Mouse (Mus musculus) heart, embryonic 12.5 days (tissue): ENCODE data around the gene Rhbdf1. TPM values are rescaled to one million over a fixed set of nuclear protein-coding genes. Genes with fewer than 3 reads are reported as not detected.

Experiments
- ATAC-seq: fragments of 200-750 bp; cut with Nextera tagmentation; 2 replicates; pipeline ENCODE4 v1.8.0; 2017; ENCODE audit warnings: moderate TSS enrichment, moderate library complexity; ENCODE audit not compliant: insufficient number of reproducible peaks, low FRiP score
- H3K27ac ChIP-seq: fragments of 300-500 bp; sonication (generic); 2 replicates; pipeline ENCODE4 v1.5.1; 2016; ENCODE audit warnings: mild to moderate bottlenecking, moderate library complexity; ENCODE audit not compliant: poor library complexity, severe bottlenecking
- H3K27me3 ChIP-seq: fragments of 300-500 bp; sonication (generic); replicated peaks from 2 replicates; pipeline ENCODE4 v1.6.1; 2016; ENCODE audit warnings: mild to moderate bottlenecking, moderate library complexity
- H3K36me3 ChIP-seq: fragments of 300-500 bp; sonication (generic); 2 replicates; pipeline ENCODE4 v1.6.1; 2016; ENCODE audit warnings: mild to moderate bottlenecking, moderate library complexity
- H3K4me1 ChIP-seq: fragments of 300-500 bp; sonication (generic); replicated peaks from 2 replicates; pipeline ENCODE4 v1.6.1; 2016; ENCODE audit warnings: mild to moderate bottlenecking
- H3K4me2 ChIP-seq: fragments of 300-500 bp; sonication (generic); 2 replicates; pipeline ENCODE4 v1.6.1; 2016; ENCODE audit warnings: mild to moderate bottlenecking, moderate library complexity
- H3K4me3 ChIP-seq: fragments of 300-500 bp; sonication (generic); 2 replicates; pipeline ENCODE4 v1.5.1; 2016; ENCODE audit warnings: mild to moderate bottlenecking
- H3K9ac ChIP-seq: fragments of 300-500 bp; sonication (generic); 2 replicates; pipeline ENCODE4 v1.6.1; 2016; ENCODE audit warnings: mild to moderate bottlenecking, moderate library complexity
- H3K9me3 ChIP-seq: fragments of 300-500 bp; sonication (generic); replicated peaks from 2 replicates; pipeline ENCODE4 v1.6.1; 2016; ENCODE audit warnings: mild to moderate bottlenecking, moderate library complexity
- WGBS: fragments of 180-500 bp; shearing (Covaris S2); methylation state at CpG from one replicate; pipeline ENCODE4 v1.1.7; 2016; 5-methylcytosine and 5-hydroxymethylcytosine counted together
- polyA plus RNA-seq: library from polyadenylated mRNA; unstranded; fragments of >200 nt; fragmentation: Nextera tagmentation; extraction: Ambion mirVana; gene quantifications from 2 replicates; pipeline ENCODE4 v1.2.1, GENCODE M21; 2016

The Rhbdf1 gene
- polyA plus RNA-seq, result 42.5 and 47.7 TPM in 2 replicates

- Histone ChIP-seq H3K9me3 (no peaks in the 10 kb centered on the region), H3K9ac (peak within 1 kb of the TSS; percentile 92), H3K4me3 (peak within 1 kb of the TSS; percentile 80), H3K4me1 (peaks cover 78% of the 10 kb centered on the region), H3K36me3 (peaks cover 6% of the 10 kb centered on the region; the same call in 1 of the 2 replicates), H3K27ac (peak within 1 kb of the TSS; percentile 91), H3K4me2 (peak within 1 kb of the TSS; percentile 77), H3K27me3 (no peaks in the 10 kb centered on the region)
- under 1% methylated on average over 61 of the region's 72 CpGs for WGBS
- peak; percentile 69 for ATAC-seq
Observed at GRCm38 (mm10) chr11:32221951-32222409, at the start of gene Rhbdf1. Rhbdf1 (minus strand) TSS chr11:32222300.

- no peak for ATAC-seq
- Histone ChIP-seq H3K4me1 (peaks cover 5% of the 10 kb centered on the region), H3K4me2 (no peak overlapping the region), H3K27me3 (peaks cover 11% of the 10 kb centered on the region), H3K9me3 (no peaks in the 10 kb centered on the region), H3K36me3 (no peaks in the 10 kb centered on the region), H3K4me3 (no peak overlapping the region), H3K9ac (no peak overlapping the region), H3K27ac (no peak overlapping the region)
- 50% methylated on average over 4 of the region's 4 CpGs for WGBS
Observed at GRCm38 (mm10) chr11:32271178-32271577, 49.1 kb upstream of the Rhbdf1 start.

- 58% methylated on average over 5 of the region's 5 CpGs for WGBS
- H3K9me3 ChIP-seq, result no peaks in the 10 kb centered on the region
- H3K36me3 ChIP-seq, result no peaks in the 10 kb centered on the region
- H3K9ac ChIP-seq, result peak overlapping the region; percentile 29; the same call in 1 of the 2 replicates
- peak; percentile 86 for ATAC-seq
- H3K27ac ChIP-seq, result peak overlapping the region; percentile 73; the same call in 1 of the 2 replicates
- H3K4me2 ChIP-seq, result peak overlapping the region; percentile 70
- H3K4me3 ChIP-seq, result no peak overlapping the region
- H3K27me3 ChIP-seq, result 0 out of 2 replicates have a peak, but pooled peaks cover 3% of the 10 kb centered on the region
- peaks cover 9% of the 10 kb centered on the region for H3K4me1 ChIP-seq
Observed at GRCm38 (mm10) chr11:32268952-32269351, 46.9 kb upstream of the Rhbdf1 start.

DNA sequence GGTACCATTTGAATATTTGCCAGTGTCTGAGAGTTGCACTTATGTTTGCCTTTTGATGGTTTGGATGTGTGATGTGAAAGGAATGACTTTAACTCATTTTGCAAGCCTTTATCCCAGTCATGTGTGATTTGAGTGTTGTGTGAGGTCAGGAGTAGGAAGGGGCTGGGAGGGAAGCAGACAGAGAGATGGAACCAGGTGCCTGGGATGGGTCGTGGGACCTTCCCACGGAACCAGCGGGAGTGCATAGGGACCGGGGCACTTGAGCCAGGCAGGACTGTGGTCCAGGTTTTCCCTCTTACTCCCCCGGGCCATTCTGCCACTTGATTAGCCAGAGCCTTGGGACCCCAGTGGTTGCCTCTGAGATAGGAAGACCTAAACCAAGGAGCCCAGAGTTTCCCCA is 45.9 kb upstream of the Rhbdf1 start:
- H3K4me1 ChIP-seq, result peaks cover 10% of the 10 kb centered on the region
- H3K9ac ChIP-seq, result peak overlapping the region; percentile 95
- peak overlapping the region; percentile 70 for H3K4me2 ChIP-seq
- 0 out of 2 replicates have a peak, but pooled peaks have one; percentile 15 for ATAC-seq
- no peaks in the 10 kb centered on the region for H3K9me3 ChIP-seq
- WGBS, result 29% methylated on average over 5 of the region's 5 CpGs
- peak overlapping the region; percentile 90 for H3K4me3 ChIP-seq
- 0 out of 2 replicates have a peak, but pooled peaks cover 3% of the 10 kb centered on the region for H3K27me3 ChIP-seq
- no peaks in the 10 kb centered on the region for H3K36me3 ChIP-seq
- peak overlapping the region; percentile 93 for H3K27ac ChIP-seq

- ATAC-seq, result peak; percentile 92
- Histone ChIP-seq H3K36me3 (0 out of 2 replicates have a peak, but pooled peaks cover under 1% of the 10 kb centered on the region), H3K27me3 (0 out of 2 replicates have a peak, but pooled peaks cover 3% of the 10 kb centered on the region), H3K4me3 (peak within 1 kb of the TSS; percentile 90), H3K4me1 (peaks cover 13% of the 10 kb centered on the region), H3K4me2 (peak within 1 kb of the TSS; percentile 70), H3K9ac (peak within 1 kb of the TSS; percentile 95), H3K27ac (peak within 1 kb of the TSS; percentile 93), H3K9me3 (no peaks in the 10 kb centered on the region)
- under 1% methylated on average over 54 of the region's 54 CpGs for WGBS
Observed at GRCm38 (mm10) chr11:32267188-32267884, 45.2 kb upstream of the Rhbdf1 start, which contains the start of gene Nprl3. Nprl3 (minus strand) TSS chr11:32267707.

DNA sequence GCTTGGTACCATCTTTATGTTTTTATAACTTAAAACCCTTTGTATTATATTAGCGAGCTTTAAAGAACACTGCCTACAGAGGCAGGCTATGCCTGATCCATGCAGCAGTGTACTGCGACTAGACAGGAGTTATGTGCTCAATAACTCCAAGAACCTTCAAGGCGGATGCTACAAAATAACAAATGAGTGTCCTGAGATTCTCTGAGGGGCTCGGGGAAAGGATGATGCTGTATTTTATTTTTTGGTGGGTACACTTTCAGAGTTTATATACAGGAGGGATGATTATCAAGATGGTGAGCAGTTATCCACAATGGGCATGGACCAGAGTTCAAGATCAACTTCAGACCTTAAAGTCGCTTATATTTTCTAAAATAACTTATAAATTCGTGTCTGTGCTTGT is 44.7 kb upstream of the Rhbdf1 start:
- 0 out of 2 replicates have a peak, but pooled peaks cover 3% of the 10 kb centered on the region for H3K36me3 ChIP-seq
- ATAC-seq, result no peak
- peak overlapping the region; percentile 93 for H3K27ac ChIP-seq
- H3K9me3 ChIP-seq, result no peaks in the 10 kb centered on the region
- H3K27me3 ChIP-seq, result 0 out of 2 replicates have a peak, but pooled peaks cover 3% of the 10 kb centered on the region
- H3K9ac ChIP-seq, result peak overlapping the region; percentile 95
- H3K4me2 ChIP-seq, result peak overlapping the region; percentile 70
- peaks cover 13% of the 10 kb centered on the region for H3K4me1 ChIP-seq
- WGBS, result 29% methylated on average over 6 of the region's 6 CpGs
- H3K4me3 ChIP-seq, result peak overlapping the region; percentile 90

DNA sequence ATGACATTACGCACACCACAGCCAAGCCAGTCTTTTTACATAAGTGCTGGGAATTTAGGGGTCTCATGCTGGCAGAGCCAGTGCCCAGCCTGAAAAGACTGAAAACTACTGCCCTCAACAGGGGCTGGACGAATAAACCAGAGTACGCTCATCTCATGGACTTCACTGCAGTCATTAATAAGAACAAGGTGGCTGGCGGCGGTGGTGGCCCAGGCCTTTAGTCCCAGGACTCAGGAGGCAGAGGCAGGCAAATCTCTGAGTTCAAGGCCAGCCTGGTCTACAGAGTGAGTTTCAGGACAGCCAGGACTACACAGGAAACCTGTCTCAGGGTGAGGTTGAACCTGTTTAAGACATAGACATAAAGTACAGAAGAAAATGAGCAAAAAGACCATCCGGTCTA is 44.1 kb upstream of the Rhbdf1 start:
- ATAC-seq, result no peak
- H3K4me3 ChIP-seq, result no peak overlapping the region
- peaks cover 13% of the 10 kb centered on the region for H3K4me1 ChIP-seq
- no peak overlapping the region for H3K9ac ChIP-seq
- H3K27me3 ChIP-seq, result no peaks in the 10 kb centered on the region
- no peaks in the 10 kb centered on the region for H3K9me3 ChIP-seq
- WGBS, result 93% methylated on average over 6 of the region's 6 CpGs
- no peak overlapping the region for H3K4me2 ChIP-seq
- peak overlapping the region; percentile 34; the same call in 1 of the 2 replicates for H3K27ac ChIP-seq
- peaks cover 3% of the 10 kb centered on the region for H3K36me3 ChIP-seq

DNA sequence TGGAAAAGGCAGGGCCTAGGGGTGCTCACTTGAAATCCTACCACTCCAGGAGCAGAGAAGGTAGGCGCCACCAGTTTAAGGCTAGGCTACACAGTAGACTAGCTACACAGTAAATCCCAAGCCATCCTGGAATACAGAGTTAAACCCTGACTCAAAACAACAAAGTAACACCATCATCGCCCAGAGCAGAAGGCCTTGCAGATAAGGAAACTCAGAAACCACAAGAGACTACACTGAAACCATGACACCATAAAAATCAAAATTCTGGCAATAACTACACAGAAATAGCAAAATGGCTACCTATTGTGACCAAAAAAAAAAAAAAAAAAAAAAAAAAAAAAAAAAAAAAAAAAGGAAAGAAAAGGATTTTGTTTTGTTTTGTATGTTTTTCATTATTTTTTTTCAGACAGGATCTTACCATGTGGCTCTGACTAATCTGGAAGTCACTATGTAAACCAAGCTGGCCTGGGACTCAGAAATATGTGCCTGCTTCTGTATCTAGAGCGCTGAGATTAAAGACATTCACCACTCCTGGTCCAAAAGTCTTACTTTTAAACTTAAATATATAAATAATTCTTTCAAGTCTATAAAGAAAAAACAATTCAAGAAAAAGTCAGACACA is 43.1 kb upstream of the Rhbdf1 start:
- Histone ChIP-seq H3K27me3 (no peaks in the 10 kb centered on the region), H3K27ac (peak overlapping the region; percentile 64), H3K9ac (no peak overlapping the region), H3K9me3 (no peaks in the 10 kb centered on the region), H3K4me3 (no peak overlapping the region), H3K36me3 (peaks cover 10% of the 10 kb centered on the region), H3K4me2 (no peak overlapping the region), H3K4me1 (peaks cover 13% of the 10 kb centered on the region)
- 78% methylated on average over 3 of the region's 3 CpGs for WGBS
- ATAC-seq, result peak; percentile 65

DNA sequence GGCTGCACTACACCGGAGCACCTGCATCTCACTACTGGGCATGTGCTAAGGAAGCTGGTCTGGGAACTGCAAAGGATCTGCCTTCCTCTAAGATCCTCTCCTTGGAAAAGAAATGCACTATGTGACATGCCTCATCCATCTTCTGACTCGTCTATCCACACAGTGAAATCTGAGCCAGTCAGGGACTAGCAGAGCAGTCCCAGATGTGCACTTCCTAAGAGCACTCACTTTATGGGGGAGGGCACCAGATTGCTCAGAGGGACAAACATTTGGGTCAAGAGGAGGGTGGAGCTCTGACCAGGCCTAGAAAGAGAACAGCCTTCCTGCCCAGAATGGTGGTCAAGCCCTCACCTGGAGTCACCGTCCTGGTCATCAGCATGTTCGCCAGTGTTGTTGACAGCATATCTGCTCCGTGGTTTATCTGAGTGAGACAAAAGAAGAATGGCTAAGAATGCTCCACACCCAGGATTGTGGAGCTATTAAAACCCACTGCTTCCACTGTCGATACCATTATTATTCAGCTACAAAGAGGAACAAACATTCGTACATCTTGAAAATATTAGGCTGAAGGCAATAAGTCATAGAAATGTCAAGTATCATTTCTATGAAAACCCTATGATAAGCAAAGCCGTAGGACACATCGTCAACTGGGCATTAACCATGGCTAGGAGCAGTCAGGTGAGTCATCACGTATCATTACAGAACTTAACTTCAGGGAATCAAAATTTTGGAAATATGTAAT is 40.7 kb upstream of the Rhbdf1 start:
- Histone ChIP-seq H3K27ac (0 out of 2 replicates have a peak overlapping the region, but pooled peaks have one; percentile 8), H3K27me3 (no peaks in the 10 kb centered on the region), H3K4me1 (peaks cover 10% of the 10 kb centered on the region), H3K36me3 (peaks cover 21% of the 10 kb centered on the region), H3K4me2 (no peak overlapping the region), H3K9me3 (no peaks in the 10 kb centered on the region), H3K9ac (no peak overlapping the region), H3K4me3 (no peak overlapping the region)
- no peak for ATAC-seq
- WGBS, result 73% methylated on average over 10 of the region's 10 CpGs

DNA sequence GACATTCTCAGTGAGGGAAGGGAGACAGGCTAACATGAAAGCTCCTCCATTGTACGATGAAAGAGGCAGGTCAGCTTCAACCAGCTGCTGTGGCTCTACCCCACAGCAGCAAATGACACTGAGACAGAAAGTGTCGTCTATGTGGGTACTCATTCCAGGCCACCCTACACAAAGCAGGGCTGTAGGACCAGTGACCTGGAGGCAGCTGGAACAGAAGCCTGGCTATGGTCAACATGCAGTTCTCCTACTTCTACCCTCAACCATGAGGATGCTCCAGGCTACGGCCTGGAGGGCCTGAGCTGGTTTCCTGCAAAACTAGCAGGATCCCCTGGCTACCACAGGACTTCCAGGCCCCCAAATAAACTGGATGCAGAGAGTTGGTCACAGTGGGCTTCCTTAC is 34.5 kb upstream of the Rhbdf1 start:
- Histone ChIP-seq H3K9ac (no peak overlapping the region), H3K27me3 (no peaks in the 10 kb centered on the region), H3K36me3 (peaks cover 44% of the 10 kb centered on the region), H3K4me2 (no peak overlapping the region), H3K27ac (peak overlapping the region; percentile 70), H3K4me3 (no peak overlapping the region), H3K9me3 (no peaks in the 10 kb centered on the region), H3K4me1 (no peaks in the 10 kb centered on the region)
- WGBS, result 80% methylated on average over 3 of the region's 3 CpGs
- peak; percentile 3; the same call in 1 of the 2 replicates for ATAC-seq
